Mouse (Mus musculus) hindbrain, embryonic 15.5 days (tissue): Measurements from ENCODE around the gene Basp1. TPM values are rescaled to one million over a fixed set of nuclear protein-coding genes. Genes with fewer than 3 reads are reported as not detected.

ENCODE experiments used
- ATAC-seq: fragments of 200-750 bp; cut with Nextera tagmentation; 2 replicates; pipeline ENCODE4 v1.8.0; 2017; ENCODE audit warnings: low read depth, moderate number of reproducible peaks, moderate TSS enrichment; ENCODE audit not compliant: low FRiP score
- H3K27ac ChIP-seq: fragments of 300-500 bp; sonication (generic); replicated peaks from 2 replicates; pipeline ENCODE4 v1.5.1; 2015; ENCODE audit warnings: mild to moderate bottlenecking, inconsistent platforms
- H3K27me3 ChIP-seq: fragments of 300-500 bp; sonication (generic); 2 replicates; pipeline ENCODE4 v1.6.1; 2015; ENCODE audit warnings: control low read depth, inconsistent platforms
- H3K36me3 ChIP-seq: fragments of 300-500 bp; sonication (generic); 2 replicates; pipeline ENCODE4 v1.6.1; 2015; ENCODE audit warnings: control low read depth, inconsistent platforms
- H3K4me1 ChIP-seq: fragments of 300-500 bp; sonication (generic); replicated peaks from 2 replicates; pipeline ENCODE4 v1.6.1; 2015; ENCODE audit warnings: control low read depth, inconsistent platforms
- H3K4me2 ChIP-seq: fragments of 300-500 bp; sonication (generic); 2 replicates; pipeline ENCODE4 v1.6.1; 2015; ENCODE audit warnings: moderate library complexity, mild to moderate bottlenecking, inconsistent platforms
- H3K4me3 ChIP-seq: fragments of 300-500 bp; sonication (generic); 2 replicates; pipeline ENCODE4 v1.5.1; 2015; ENCODE audit warnings: mild to moderate bottlenecking, inconsistent platforms
- H3K9ac ChIP-seq: fragments of 300-500 bp; sonication (generic); 2 replicates; pipeline ENCODE4 v1.6.1; 2015; ENCODE audit warnings: inconsistent platforms
- H3K9me3 ChIP-seq: fragments of 300-500 bp; sonication (generic); 2 replicates; pipeline ENCODE4 v1.6.1; 2016; ENCODE audit warnings: control low read depth, inconsistent platforms
- WGBS: fragments of 180-500 bp; shearing (Covaris S2); methylation state at CpG from one replicate; pipeline ENCODE4 v1.1.7; 2015; 5-methylcytosine and 5-hydroxymethylcytosine counted together
- polyA plus RNA-seq: library from polyadenylated mRNA; unstranded; fragments of >200 nt; fragmentation: Nextera tagmentation; extraction: Ambion mirVana; gene quantifications from 2 replicates; pipeline ENCODE4 v1.2.1, GENCODE M21; 2015

Gene Basp1
- polyA plus RNA-seq, 1 experiment from 2014 or later: 413 TPM

GRCm38 (mm10) chr15:25414011-25414746 is 615 bp upstream of the Basp1 start:
- WGBS: under 1% methylated on average over 34 of the region's 36 CpGs
- H3K4me3 ChIP-seq: peak overlapping the region; percentile 100
- peak; percentile 56 for ATAC-seq
- H3K9me3 ChIP-seq: no peaks in the 10 kb centered on the region
- peak overlapping the region; percentile 88 for H3K4me2 ChIP-seq
- H3K27me3 ChIP-seq: no peaks in the 10 kb centered on the region
- peak overlapping the region; percentile 100 for H3K27ac ChIP-seq
- peak overlapping the region; percentile 100 for H3K9ac ChIP-seq
- H3K36me3 ChIP-seq: no peaks in the 10 kb centered on the region
- H3K4me1 ChIP-seq: peaks cover 28% of the 10 kb centered on the region

GRCm38 (mm10) chr15:25412761-25413261 is 753 bp downstream of the Basp1 start:
- Histone ChIP-seq H3K9ac (peak overlapping the region; percentile 100), H3K4me1 (peaks cover 33% of the 10 kb centered on the region)

GRCm38 (mm10) chr15:25412171-25412641 is 1.4 kb downstream of the Basp1 start:
- peak overlapping the region; percentile 100 for H3K27ac ChIP-seq
- peaks cover 34% of the 10 kb centered on the region for H3K4me1 ChIP-seq
- peak overlapping the region; percentile 100 for H3K9ac ChIP-seq
- no peaks in the 10 kb centered on the region for H3K27me3 ChIP-seq
- no peaks in the 10 kb centered on the region for H3K9me3 ChIP-seq
- H3K4me3 ChIP-seq: peak overlapping the region; percentile 100
- WGBS: 0% methylated on average over 25 of the region's 25 CpGs
- peak; percentile 65 for ATAC-seq
- H3K4me2 ChIP-seq: peak overlapping the region; percentile 88
- no peaks in the 10 kb centered on the region for H3K36me3 ChIP-seq

More at GRCm38 (mm10) chr15:25412761-25413261, 753 bp downstream of the Basp1 start:
- Histone ChIP-seq H3K36me3 (no peaks in the 10 kb centered on the region), H3K4me3 (peak overlapping the region; percentile 100), H3K27me3 (no peaks in the 10 kb centered on the region), H3K4me2 (peak overlapping the region; percentile 88), H3K27ac (peak overlapping the region; percentile 100), H3K9me3 (no peaks in the 10 kb centered on the region)
- under 1% methylated on average over 34 of the region's 35 CpGs for WGBS
- peak; percentile 38 for ATAC-seq

GRCm38 (mm10) chr15:25411461-25411860 is 2.1 kb downstream of the Basp1 start:
- peaks cover 38% of the 10 kb centered on the region for H3K4me1 ChIP-seq
- ATAC-seq: no peak
- 8% methylated on average over 7 of the region's 7 CpGs for WGBS

GRCm38 (mm10) chr15:25405926-25406325 is 7.6 kb downstream of the Basp1 start:
- WGBS: 47% methylated on average over 5 of the region's 5 CpGs
- Histone ChIP-seq H3K4me3 (no peak overlapping the region), H3K9ac (no peak overlapping the region), H3K4me2 (peak overlapping the region; percentile 88), H3K4me1 (peaks cover 91% of the 10 kb centered on the region), H3K27me3 (no peaks in the 10 kb centered on the region), H3K9me3 (no peaks in the 10 kb centered on the region), H3K27ac (no peak overlapping the region), H3K36me3 (peaks cover 9% of the 10 kb centered on the region; the same call in 1 of the 2 replicates)
- ATAC-seq: no peak

More at GRCm38 (mm10) chr15:25411461-25411860, 2.1 kb downstream of the Basp1 start:
- H3K27ac ChIP-seq: peak overlapping the region; percentile 100
- H3K36me3 ChIP-seq: no peaks in the 10 kb centered on the region
- peak overlapping the region; percentile 100 for H3K9ac ChIP-seq
- H3K27me3 ChIP-seq: no peaks in the 10 kb centered on the region
- H3K4me2 ChIP-seq: peak overlapping the region; percentile 88
- H3K9me3 ChIP-seq: no peaks in the 10 kb centered on the region
- H3K4me3 ChIP-seq: peak overlapping the region; percentile 100

GRCm38 (mm10) chr15:25403879-25404278 is 9.7 kb downstream of the Basp1 start:
- Histone ChIP-seq H3K4me1 (peaks cover 89% of the 10 kb centered on the region), H3K4me3 (no peak overlapping the region), H3K27me3 (no peaks in the 10 kb centered on the region), H3K9ac (no peak overlapping the region), H3K9me3 (no peaks in the 10 kb centered on the region), H3K36me3 (peaks cover 9% of the 10 kb centered on the region; the same call in 1 of the 2 replicates), H3K4me2 (0 out of 2 replicates have a peak overlapping the region, but pooled peaks have one; percentile 0), H3K27ac (no peak overlapping the region)
- WGBS: 85% methylated on average over 7 of the region's 7 CpGs
- no peak for ATAC-seq

GRCm38 (mm10) chr15:25402001-25402400 is 11.6 kb downstream of the Basp1 start:
- Histone ChIP-seq H3K27me3 (no peaks in the 10 kb centered on the region), H3K4me2 (no peak overlapping the region), H3K4me1 (peaks cover 87% of the 10 kb centered on the region), H3K27ac (no peak overlapping the region), H3K36me3 (peaks cover 9% of the 10 kb centered on the region; the same call in 1 of the 2 replicates), H3K9ac (no peak overlapping the region), H3K4me3 (no peak overlapping the region), H3K9me3 (no peaks in the 10 kb centered on the region)
- 59% methylated on average over 3 of the region's 3 CpGs for WGBS
- no peak for ATAC-seq

GRCm38 (mm10) chr15:25400276-25400675 is 13.3 kb downstream of the Basp1 start:
- Histone ChIP-seq H3K4me3 (no peak overlapping the region), H3K9ac (no peak overlapping the region), H3K4me1 (peaks cover 86% of the 10 kb centered on the region), H3K27me3 (no peaks in the 10 kb centered on the region), H3K36me3 (peaks cover 9% of the 10 kb centered on the region; the same call in 1 of the 2 replicates), H3K27ac (no peak overlapping the region), H3K4me2 (no peak overlapping the region), H3K9me3 (no peaks in the 10 kb centered on the region)
- ATAC-seq: no peak; the same call in 1 of the 2 replicates
- 69% methylated on average over 8 of the region's 8 CpGs for WGBS

- H3K4me3 ChIP-seq: no peak overlapping the region
Observed at GRCm38 (mm10) chr15:25395912-25396590, 17.5 kb downstream of the Basp1 start.

GRCm38 (mm10) chr15:25392525-25393099 is 21.0 kb downstream of the Basp1 start:
- no peaks in the 10 kb centered on the region for H3K27me3 ChIP-seq
- 0 out of 2 replicates have a peak, but pooled peaks cover 8% of the 10 kb centered on the region for H3K36me3 ChIP-seq
- no peak overlapping the region for H3K27ac ChIP-seq
- H3K4me2 ChIP-seq: no peak overlapping the region
- no peaks in the 10 kb centered on the region for H3K9me3 ChIP-seq
- H3K9ac ChIP-seq: no peak overlapping the region
- ATAC-seq: no peak
- no peak overlapping the region for H3K4me3 ChIP-seq
- WGBS: 64% methylated on average over 4 of the region's 4 CpGs
- H3K4me1 ChIP-seq: peaks cover 68% of the 10 kb centered on the region

More at GRCm38 (mm10) chr15:25395912-25396590, 17.5 kb downstream of the Basp1 start:
- Histone ChIP-seq H3K27ac (no peak overlapping the region; the same call in 1 of the 2 replicates), H3K9ac (no peak overlapping the region), H3K4me1 (peaks cover 81% of the 10 kb centered on the region), H3K9me3 (no peaks in the 10 kb centered on the region), H3K36me3 (peaks cover 7% of the 10 kb centered on the region; the same call in 1 of the 2 replicates), H3K27me3 (no peaks in the 10 kb centered on the region), H3K4me2 (no peak overlapping the region)
- WGBS: 56% methylated on average over 9 of the region's 9 CpGs
- no peak for ATAC-seq

GRCm38 (mm10) chr15:25391210-25391609 is 22.4 kb downstream of the Basp1 start:
- Histone ChIP-seq H3K4me3 (no peak overlapping the region), H3K27me3 (no peaks in the 10 kb centered on the region), H3K36me3 (0 out of 2 replicates have a peak, but pooled peaks cover 8% of the 10 kb centered on the region), H3K4me1 (peaks cover 69% of the 10 kb centered on the region), H3K9ac (no peak overlapping the region), H3K9me3 (no peaks in the 10 kb centered on the region), H3K4me2 (no peak overlapping the region), H3K27ac (no peak overlapping the region)
- WGBS: 81% methylated on average over 5 of the region's 5 CpGs
- ATAC-seq: no peak
